Mouse (Mus musculus): ENCODE results near the gene Dhps. TPM values are rescaled to one million over a fixed set of nuclear protein-coding genes. Genes with fewer than 3 reads are reported as not detected.

Gene Dhps
- 100 to 1,000 TPM in 1 of 2 experiments, 10 to 100 TPM in 1; 77.6 to 102 TPM for polyA plus RNA-seq (2017; shearing (Covaris generic))

GRCm38 (mm10) chr8:85071514-85072281 lies at the start of gene Dhps:
Gene Dhps, plus strand, starts transcription at chr8:85071757.

GRCm38 (mm10) chr8:85025098-85025932 lies 46.2 kb upstream of the Dhps start, which contains the start of gene Asna1:
Gene Asna1, minus strand, starts transcription at chr8:85025281.

GRCm38 (mm10) chr8:85026670-85027515 lies 44.7 kb upstream of the Dhps start, which contains the start of gene Trir:
Gene Trir, plus strand, starts transcription at chr8:85026823.

GRCm38 (mm10) chr8:85036718-85037365 lies 34.7 kb upstream of the Dhps start, which contains the start of gene Tnpo2:
Gene Tnpo2, plus strand, starts transcription at chr8:85036915.

GRCm38 (mm10) chr8:85059879-85060616 lies 11.5 kb upstream of the Dhps start, which contains the start of gene Fbxw9:
Gene Fbxw9, plus strand, starts transcription at chr8:85060055.

GRCm38 (mm10) chr8:85067982-85068381 lies 3.6 kb upstream of the Dhps start, which contains the start of gene Gm5741:
Gene Gm5741, minus strand, starts transcription at chr8:85067982.

GRCm38 (mm10) chr8:85080532-85081215 lies 9.1 kb downstream of the Dhps start, which contains the start of gene Wdr83os:
Gene Wdr83os, plus strand, starts transcription at chr8:85080740.

GRCm38 (mm10) chr8:85081216-85081555 lies 9.6 kb downstream of the Dhps start, which contains the start of gene Wdr83:
Gene Wdr83, minus strand, starts transcription at chr8:85081306.

GRCm38 (mm10) chr8:85083108-85083813 lies 11.7 kb downstream of the Dhps start, which contains the start of gene Man2b1:
Gene Man2b1, plus strand, starts transcription at chr8:85083270.

GRCm38 (mm10) chr8:85122995-85123394 lies 51.4 kb downstream of the Dhps start, which contains the start of gene Zfp791:
Gene Zfp791, minus strand, starts transcription at chr8:85123095.

Other genes starting within 250 kb of the Dhps start
- gene Dand5, start 248.9 kb upstream of the Dhps start, polyA plus RNA-seq (2017; shearing (Covaris generic)) = 1 to 10 TPM; 3.3 to 4.2 TPM
- 10 to 100 TPM; 29.7 to 37.9 TPM for gene Gadd45gip1, start 240.2 kb upstream of the Dhps start, polyA plus RNA-seq (2017; shearing (Covaris generic))
- gene Rad23a, start 231.1 kb upstream of the Dhps start, polyA plus RNA-seq (2017; shearing (Covaris generic)) = 100 to 1,000 TPM; 159 to 183 TPM
- 100 to 1,000 TPM; 378 to 630 TPM for gene Calr, start 224.8 kb upstream of the Dhps start, polyA plus RNA-seq (2017; shearing (Covaris generic))
- 10 to 100 TPM; 78.3 to 79.8 TPM for gene Farsa, start 214.8 kb upstream of the Dhps start, polyA plus RNA-seq (2017; shearing (Covaris generic))
- 10 to 100 TPM in 1 of 2 experiments, 1 to 10 TPM in 1; 9.1 to 16.8 TPM for gene Syce2, start 199.6 kb upstream of the Dhps start, polyA plus RNA-seq (2017; shearing (Covaris generic))
- 10 to 100 TPM; 22.2 to 31.5 TPM for gene Gcdh, start 177.8 kb upstream of the Dhps start, polyA plus RNA-seq (2017; shearing (Covaris generic))
- 1 to 10 TPM; 1.3 to 3.6 TPM for gene Klf1, start 169.8 kb upstream of the Dhps start, polyA plus RNA-seq (2017; shearing (Covaris generic))
- 10 to 100 TPM in 1 of 2 experiments, 1 to 10 TPM in 1; 6.1 to 11.9 TPM for gene Dnase2a, start 163.2 kb upstream of the Dhps start, polyA plus RNA-seq (2017; shearing (Covaris generic))
- gene Mast1, start 134.4 kb upstream of the Dhps start, polyA plus RNA-seq (2017; shearing (Covaris generic)) = 1 to 10 TPM in 1 of 2 experiments, under 1 TPM in 1; 0.62 to 1.2 TPM
- gene Rtbdn, start 124.8 kb upstream of the Dhps start, polyA plus RNA-seq (2017; shearing (Covaris generic)) = under 1 TPM in 1 of 2 experiments, not detected in 1; 0.21 TPM
- gene Gm49661, start 102.3 kb upstream of the Dhps start, polyA plus RNA-seq (2017; shearing (Covaris generic)) = not detected
- 100 to 1,000 TPM; 205 to 213 TPM for gene Prdx2, start 102.2 kb upstream of the Dhps start, polyA plus RNA-seq (2017; shearing (Covaris generic))
- 10 to 100 TPM; 80.7 to 89.0 TPM for gene Rnaseh2a, start 102.0 kb upstream of the Dhps start, polyA plus RNA-seq (2017; shearing (Covaris generic))
- 100 to 1,000 TPM; 294 to 399 TPM for gene Junb, start 93.0 kb upstream of the Dhps start, polyA plus RNA-seq (2017; shearing (Covaris generic))
- gene Hook2, start 81.2 kb upstream of the Dhps start, polyA plus RNA-seq (2017; shearing (Covaris generic)) = 10 to 100 TPM in 1 of 2 experiments, 1 to 10 TPM in 1; 9.5 to 11.1 TPM
- gene Best2, start 57.2 kb upstream of the Dhps start, polyA plus RNA-seq (2017; shearing (Covaris generic)) = not detected
- 10 to 100 TPM; 53.6 to 65.3 TPM for gene Asna1, start 46.5 kb upstream of the Dhps start, polyA plus RNA-seq (2017; shearing (Covaris generic))
- 100 to 1,000 TPM; 248 to 252 TPM for gene Trir, start 44.9 kb upstream of the Dhps start, polyA plus RNA-seq (2017; shearing (Covaris generic))
- gene Tnpo2, start 34.8 kb upstream of the Dhps start, polyA plus RNA-seq (2017; shearing (Covaris generic)) = 10 to 100 TPM; 20.7 to 25.3 TPM
- gene Fbxw9, start 11.7 kb upstream of the Dhps start, polyA plus RNA-seq (2017; shearing (Covaris generic)) = 1 to 10 TPM; 4.5 to 7.0 TPM
- gene Gm5741, start 3.8 kb upstream of the Dhps start, polyA plus RNA-seq (2017; shearing (Covaris generic)) = 1 to 10 TPM; 1.5 to 2.8 TPM
- gene Wdr83os, start 9.0 kb downstream of the Dhps start, polyA plus RNA-seq (2017; shearing (Covaris generic)) = 100 to 1,000 TPM; 158 to 186 TPM
- gene Wdr83, start 9.5 kb downstream of the Dhps start, polyA plus RNA-seq (2017; shearing (Covaris generic)) = 10 to 100 TPM; 35.2 to 42.7 TPM
- gene Man2b1, start 11.5 kb downstream of the Dhps start, polyA plus RNA-seq (2017; shearing (Covaris generic)) = 100 to 1,000 TPM; 104 to 165 TPM
- gene Zfp791, start 51.3 kb downstream of the Dhps start, polyA plus RNA-seq (2017; shearing (Covaris generic)) = under 1 TPM in 1 of 2 experiments, not detected in 1; 0.17 TPM
- gene Cks1brt, start 80.2 kb downstream of the Dhps start, polyA plus RNA-seq (2017; shearing (Covaris generic)) = under 1 TPM; 0.10 to 0.28 TPM
- under 1 TPM in 1 of 2 experiments, not detected in 1; 0.37 TPM for gene Olfr371, start 154.2 kb downstream of the Dhps start, polyA plus RNA-seq (2017; shearing (Covaris generic))
- 10 to 100 TPM; 25.2 to 38.3 TPM for gene Orc6, start 227.9 kb downstream of the Dhps start, polyA plus RNA-seq (2017; shearing (Covaris generic))
- 10 to 100 TPM; 84.6 to 92.6 TPM for gene Vps35, start 228.0 kb downstream of the Dhps start, polyA plus RNA-seq (2017; shearing (Covaris generic))

All from activated CD4-positive, CD25-positive, alpha-beta regulatory T cell (primary cell).